Comparison of ENCODE assay signal across 8 mouse cellular contexts in genomic region chr13:92986719-92987553, GRCm38 (mm10).
A peak's percentile ranks its signal among the peaks of the same experiment; 100 is the strongest.
DNase-seq lines count a peak whose midpoint lies in the region; ATAC-seq and TF ChIP-seq lines count a peak whose summit lies in the region.

No protein-coding gene starts in this region.

- TF ChIP-seq CTCF in testis, adult 2 months (IDR thresholded peaks at IDR 0.05; ENCODE audit: control insufficient read depth, insufficient read depth, insufficient replicate concordance, low read depth, low read length), result peak; percentile 97

- 45% methylated on average over 17 of the region's 17 CpGs for WGBS in embryonic facial prominence, embryonic 12.5 days
- 43% methylated on average over 17 of the region's 17 CpGs for WGBS in heart, embryonic 13.5 days
- WGBS in kidney, embryonic 16.5 days, result 47% methylated on average over 17 of the region's 17 CpGs
- 35% methylated on average over 17 of the region's 17 CpGs for WGBS in liver, embryonic 13.5 days (ENCODE audit: insufficient replicate concordance)
- 51% methylated on average over 17 of the region's 17 CpGs for WGBS in neural tube, embryonic 11.5 days

- H3K4me1 ChIP-seq in embryonic facial prominence, embryonic 12.5 days, result 0 out of 2 replicates have a peak, but pooled peaks cover 6% of the 10 kb centered on the region
- H3K4me1 ChIP-seq in heart, embryonic 13.5 days, result peaks cover 12% of the 10 kb centered on the region
- H3K4me1 ChIP-seq in kidney, embryonic 16.5 days (ENCODE audit: insufficient read depth, low read length), result no peaks in the 10 kb centered on the region
- H3K4me1 ChIP-seq in liver, embryonic 13.5 days (replicated peaks), result no peaks in the 10 kb centered on the region
- no peaks in the 10 kb centered on the region for H3K4me1 ChIP-seq in neural tube, embryonic 11.5 days (ENCODE audit: control insufficient read depth, insufficient read depth, low read length)
- H3K4me1 ChIP-seq in testis, adult 2 months (ENCODE audit: control insufficient read depth, insufficient read depth, low read length), result peaks cover 3% of the 10 kb centered on the region; the same call in 1 of the 2 replicates

- no peak overlapping the region for H3K27ac ChIP-seq in embryonic facial prominence, embryonic 12.5 days
- H3K27ac ChIP-seq in heart, embryonic 13.5 days (replicated peaks), result no peak overlapping the region
- H3K27ac ChIP-seq in kidney, embryonic 16.5 days (ENCODE audit: low read length), result no peak overlapping the region
- no peak overlapping the region for H3K27ac ChIP-seq in liver, embryonic 13.5 days
- no peak overlapping the region for H3K27ac ChIP-seq in neural tube, embryonic 11.5 days (ENCODE audit: low read depth, low read length)
- H3K27ac ChIP-seq in testis, adult 2 months (ENCODE audit: control insufficient read depth, insufficient read depth, low read depth, low read length), result no peak overlapping the region

- H3K9me3 ChIP-seq in embryonic facial prominence, embryonic 12.5 days, result no peaks in the 10 kb centered on the region
- H3K9me3 ChIP-seq in heart, embryonic 13.5 days, result no peaks in the 10 kb centered on the region
- peaks cover 2% of the 10 kb centered on the region; the same call in 1 of the 2 replicates for H3K9me3 ChIP-seq in kidney, embryonic 16.5 days (ENCODE audit: low read length)
- H3K9me3 ChIP-seq in liver, embryonic 13.5 days (replicated peaks), result no peaks in the 10 kb centered on the region
- H3K9me3 ChIP-seq in neural tube, embryonic 11.5 days (ENCODE audit: control insufficient read depth, low read length), result no peaks in the 10 kb centered on the region

- TF ChIP-seq POLR2A in testis, adult 2 months (IDR thresholded peaks at IDR 0.05; ENCODE audit: control insufficient read depth, low read depth, low read length), result no peak

- no peaks in the 10 kb centered on the region for H3K27me3 ChIP-seq in embryonic facial prominence, embryonic 12.5 days
- no peaks in the 10 kb centered on the region; the same call in 1 of the 2 replicates for H3K27me3 ChIP-seq in heart, embryonic 13.5 days (replicated peaks)
- no peaks in the 10 kb centered on the region for H3K27me3 ChIP-seq in kidney, embryonic 16.5 days (ENCODE audit: insufficient read depth, low read length)
- no peaks in the 10 kb centered on the region for H3K27me3 ChIP-seq in liver, embryonic 13.5 days
- no peaks in the 10 kb centered on the region for H3K27me3 ChIP-seq in neural tube, embryonic 11.5 days (ENCODE audit: control insufficient read depth, insufficient read depth, low read length)
- no peaks in the 10 kb centered on the region for H3K27me3 ChIP-seq in testis, adult 2 months (ENCODE audit: control insufficient read depth, insufficient read depth, low read length)

- H3K4me3 ChIP-seq in embryonic facial prominence, embryonic 12.5 days, result peak overlapping the region; percentile 22
- peak overlapping the region; percentile 38 for H3K4me3 ChIP-seq in heart, embryonic 13.5 days
- H3K4me3 ChIP-seq in kidney, embryonic 16.5 days (ENCODE audit: low read length), result peak overlapping the region; percentile 19
- no peak overlapping the region for H3K4me3 ChIP-seq in liver, embryonic 13.5 days (replicated peaks)
- H3K4me3 ChIP-seq in neural tube, embryonic 11.5 days (ENCODE audit: low read depth, low read length), result no peak overlapping the region
- H3K4me3 ChIP-seq in testis, adult 2 months (ENCODE audit: control insufficient read depth, low read depth, low read length), result no peak overlapping the region; the same call in 1 of the 2 replicates

- ATAC-seq in embryonic facial prominence, embryonic 12.5 days (ENCODE audit: insufficient number of reproducible peaks, insufficient read depth, low FRiP score, low TSS enrichment), result no peak
- no peak for ATAC-seq in heart, embryonic 13.5 days (ENCODE audit: extremely low read depth, insufficient number of reproducible peaks, low FRiP score, low TSS enrichment)
- no peak for ATAC-seq in kidney, embryonic 16.5 days (ENCODE audit: low FRiP score, low TSS enrichment)
- no peak for ATAC-seq in liver, embryonic 13.5 days (ENCODE audit: low read depth)
- peak; percentile 27; the same call in 1 of the 2 replicates for ATAC-seq in neural tube, embryonic 11.5 days (ENCODE audit: insufficient read depth, low FRiP score, low TSS enrichment)

- H3K4me2 ChIP-seq in embryonic facial prominence, embryonic 12.5 days (replicated peaks), result peak overlapping the region; percentile 46
- H3K4me2 ChIP-seq in heart, embryonic 13.5 days, result peak overlapping the region; percentile 65
- H3K4me2 ChIP-seq in kidney, embryonic 16.5 days (replicated peaks; ENCODE audit: low read depth, low read length), result peak overlapping the region; percentile 53
- H3K4me2 ChIP-seq in liver, embryonic 13.5 days, result peak overlapping the region; percentile 38
- H3K4me2 ChIP-seq in neural tube, embryonic 11.5 days (ENCODE audit: low read depth), result peak overlapping the region; percentile 25; the same call in 1 of the 2 replicates

- DNase-seq in B cell, adult 2 months, result peak; percentile 89 to 90
- peak; percentile 77 to 84 for DNase-seq in adrenal gland, postnatal 36 days
- peak; percentile 17 for DNase-seq in liver, embryonic 13.5 days
- peak; percentile 75 for DNase-seq in neural tube, embryonic 11.5 days (ENCODE audit: low spot score)

- no peaks in the 10 kb centered on the region for H3K36me3 ChIP-seq in embryonic facial prominence, embryonic 12.5 days
- no peaks in the 10 kb centered on the region for H3K36me3 ChIP-seq in heart, embryonic 13.5 days
- no peaks in the 10 kb centered on the region for H3K36me3 ChIP-seq in kidney, embryonic 16.5 days (ENCODE audit: insufficient read depth, low read length)
- H3K36me3 ChIP-seq in liver, embryonic 13.5 days, result no peaks in the 10 kb centered on the region
- no peaks in the 10 kb centered on the region for H3K36me3 ChIP-seq in neural tube, embryonic 11.5 days (ENCODE audit: control insufficient read depth, insufficient read depth, low read length)
- no peaks in the 10 kb centered on the region for H3K36me3 ChIP-seq in testis, adult 2 months (ENCODE audit: control insufficient read depth, insufficient read depth, low read length)

- H3K9ac ChIP-seq in embryonic facial prominence, embryonic 12.5 days, result no peak overlapping the region
- H3K9ac ChIP-seq in heart, embryonic 13.5 days, result peak overlapping the region; percentile 67
- H3K9ac ChIP-seq in kidney, embryonic 16.5 days (replicated peaks; ENCODE audit: low read length), result 0 out of 2 replicates have a peak overlapping the region, but pooled peaks have one; percentile 28
- no peak overlapping the region for H3K9ac ChIP-seq in liver, embryonic 13.5 days
- H3K9ac ChIP-seq in neural tube, embryonic 11.5 days (ENCODE audit: low read length), result no peak overlapping the region

Comparison
In these comparisons a context has a peak if more than half of its experiments do, and no peak if none do; other contexts are left out.
1. DNase-seq: peak in every context shown above with its lines; median percentile 90 in B cell, adult 2 months; 80 in adrenal gland, postnatal 36 days; 75 in neural tube, embryonic 11.5 days; 17 in liver, embryonic 13.5 days.
2. H3K4me3 ChIP-seq: peak in embryonic facial prominence, embryonic 12.5 days (single experiment), heart, embryonic 13.5 days (single experiment) and kidney, embryonic 16.5 days (single experiment); none in liver, embryonic 13.5 days (single experiment), neural tube, embryonic 11.5 days (single experiment) and testis, adult 2 months (single experiment).
3. H3K9ac ChIP-seq: peak in heart, embryonic 13.5 days (single experiment) and kidney, embryonic 16.5 days (single experiment); none in embryonic facial prominence, embryonic 12.5 days (single experiment), liver, embryonic 13.5 days (single experiment) and neural tube, embryonic 11.5 days (single experiment).
4. Peak in every context shown above with its lines, with median percentiles within 50 percentile points of each other: H3K4me2 ChIP-seq.